Mouse (Mus musculus): ENCODE data around the gene Rnf168. TPM values are rescaled to one million over a fixed set of nuclear protein-coding genes. Genes with fewer than 3 reads are reported as not detected.

The Rnf168 gene
- polyA plus RNA-seq, 1 experiment from 2014 or later, result 17.6 TPM

DNA sequence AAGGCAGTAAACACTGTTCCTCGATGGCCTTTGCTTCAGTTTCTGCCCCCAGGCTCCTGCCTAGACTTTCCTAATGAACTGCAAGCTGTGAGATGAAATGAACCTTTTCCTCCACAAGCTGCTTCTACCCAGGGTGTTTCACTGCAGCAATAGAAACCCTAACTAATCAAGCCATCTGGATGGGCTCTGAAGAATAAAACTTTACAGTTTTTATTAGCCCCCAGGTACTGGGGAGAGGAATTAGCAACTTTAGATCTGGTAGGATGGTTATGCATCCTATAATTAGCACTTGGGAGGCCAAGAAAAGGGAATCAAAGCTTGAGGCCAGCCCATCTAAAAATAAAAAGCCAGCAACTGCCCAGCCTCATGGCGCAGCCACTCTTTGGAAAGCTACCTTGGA is 39.3 kb downstream of the Rnf168 start:
- peaks cover 3% of the 10 kb centered on the region; the same call in 1 of the 2 replicates for H3K9me3 ChIP-seq
- no peak overlapping the region for H3K9ac ChIP-seq
- peaks cover 9% of the 10 kb centered on the region for H3K4me1 ChIP-seq
- ATAC-seq (ENCODE audit: extremely low read depth, insufficient number of reproducible peaks, low FRiP score, low TSS enrichment), result no peak
- WGBS, result 62% methylated on average over 2 of the region's 2 CpGs
- no peaks in the 10 kb centered on the region for H3K27me3 ChIP-seq (replicated peaks)
- H3K27ac ChIP-seq (replicated peaks), result peak overlapping the region; percentile 42; the same call in 1 of the 2 replicates
- no peak overlapping the region for H3K4me3 ChIP-seq
- no peaks in the 10 kb centered on the region for H3K36me3 ChIP-seq
- H3K4me2 ChIP-seq, result no peak overlapping the region

DNA sequence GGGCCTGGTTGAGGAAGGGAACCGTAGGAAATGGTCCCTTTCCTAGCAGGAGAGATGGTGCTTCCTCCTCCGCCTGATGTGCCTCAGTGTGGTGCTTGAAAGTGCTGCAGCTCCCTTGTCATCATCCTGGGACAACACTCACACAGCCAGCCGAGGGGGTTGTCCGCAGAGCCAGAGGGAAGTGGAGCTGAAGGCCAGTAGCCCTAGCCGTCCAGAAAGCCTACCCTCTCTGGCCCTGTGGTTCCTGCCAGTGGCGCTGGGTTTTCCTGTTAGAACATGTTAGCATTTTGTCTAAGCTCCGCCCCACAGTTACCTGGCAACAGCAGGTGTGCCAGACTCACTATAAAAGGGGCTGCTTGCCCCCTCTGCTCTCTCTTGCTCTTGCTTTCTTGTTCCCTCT is 46.7 kb downstream of the Rnf168 start:
- Histone ChIP-seq H3K9me3 (peaks cover 3% of the 10 kb centered on the region; the same call in 1 of the 2 replicates), H3K4me3 (no peak overlapping the region)
- WGBS, result 18% methylated on average over 7 of the region's 7 CpGs

GRCm38 (mm10) chr16:32330876-32331670 is 53.8 kb downstream of the Rnf168 start:
- Histone ChIP-seq H3K9ac (peak overlapping the region; percentile 73), H3K4me2 (peak overlapping the region; percentile 71), H3K27me3 (replicated peaks) (no peaks in the 10 kb centered on the region), H3K36me3 (no peaks in the 10 kb centered on the region), H3K4me1 (peaks cover 26% of the 10 kb centered on the region), H3K27ac (replicated peaks) (peak overlapping the region; percentile 98), H3K9me3 (no peaks in the 10 kb centered on the region), H3K4me3 (peak overlapping the region; percentile 100)
- ATAC-seq (ENCODE audit: extremely low read depth, insufficient number of reproducible peaks, low FRiP score, low TSS enrichment), result no peak
- 49% methylated on average over 9 of the region's 9 CpGs for WGBS

More for the DNA sequence above, 46.7 kb downstream of the Rnf168 start:
- H3K9ac ChIP-seq, result no peak overlapping the region; the same call in 1 of the 2 replicates
- no peaks in the 10 kb centered on the region for H3K36me3 ChIP-seq
- H3K27ac ChIP-seq (replicated peaks), result no peak overlapping the region
- no peak for ATAC-seq (ENCODE audit: extremely low read depth, insufficient number of reproducible peaks, low FRiP score, low TSS enrichment)
- peaks cover 6% of the 10 kb centered on the region; the same call in 1 of the 2 replicates for H3K4me1 ChIP-seq
- H3K27me3 ChIP-seq (replicated peaks), result no peaks in the 10 kb centered on the region
- 0 out of 2 replicates have a peak overlapping the region, but pooled peaks have one; percentile 16 for H3K4me2 ChIP-seq

DNA sequence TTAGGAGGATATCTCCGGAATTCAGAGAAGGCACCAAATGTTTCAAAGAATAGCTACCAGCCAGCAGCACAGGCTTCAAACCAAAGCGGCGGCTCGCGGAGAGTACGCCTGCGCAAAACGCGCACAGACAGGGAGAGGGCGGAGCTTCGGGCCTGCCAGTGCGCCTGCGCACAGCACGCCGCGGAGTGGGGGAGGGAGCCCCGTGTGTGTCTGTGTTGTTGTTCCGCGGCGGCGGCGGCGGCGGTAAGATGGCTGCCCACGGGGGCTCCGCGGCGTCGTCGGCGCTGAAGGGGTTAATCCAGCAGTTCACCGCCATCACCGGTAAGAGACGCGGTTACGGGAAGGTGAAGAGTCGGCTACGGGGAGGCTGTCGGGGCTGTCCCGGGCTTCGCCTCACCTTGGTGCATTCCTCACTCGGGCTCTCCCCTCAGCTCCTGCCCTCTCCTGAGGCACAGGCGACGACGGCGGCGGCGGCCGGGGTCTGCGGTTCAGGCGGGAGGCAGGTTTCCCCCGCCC is 54.8 kb downstream of the Rnf168 start, which contains the start of gene Ubxn7:
Gene Ubxn7, plus strand, starts transcription at position 218 of the 516 bp plus-strand sequence.
- peak within 1 kb of the TSS; percentile 100 for H3K4me3 ChIP-seq
- peak within 1 kb of the TSS; percentile 99 for H3K9ac ChIP-seq
- H3K4me1 ChIP-seq, result peaks cover 36% of the 10 kb centered on the region
- no peaks in the 10 kb centered on the region for H3K9me3 ChIP-seq
- under 1% methylated on average over 52 of the region's 52 CpGs for WGBS
- H3K27me3 ChIP-seq (replicated peaks), result no peaks in the 10 kb centered on the region
- H3K36me3 ChIP-seq, result no peaks in the 10 kb centered on the region
- peak within 1 kb of the TSS; percentile 71 for H3K4me2 ChIP-seq
- peak within 1 kb of the TSS; percentile 98 for H3K27ac ChIP-seq (replicated peaks)
- peak; percentile 94 for ATAC-seq (ENCODE audit: extremely low read depth, insufficient number of reproducible peaks, low FRiP score, low TSS enrichment)

DNA sequence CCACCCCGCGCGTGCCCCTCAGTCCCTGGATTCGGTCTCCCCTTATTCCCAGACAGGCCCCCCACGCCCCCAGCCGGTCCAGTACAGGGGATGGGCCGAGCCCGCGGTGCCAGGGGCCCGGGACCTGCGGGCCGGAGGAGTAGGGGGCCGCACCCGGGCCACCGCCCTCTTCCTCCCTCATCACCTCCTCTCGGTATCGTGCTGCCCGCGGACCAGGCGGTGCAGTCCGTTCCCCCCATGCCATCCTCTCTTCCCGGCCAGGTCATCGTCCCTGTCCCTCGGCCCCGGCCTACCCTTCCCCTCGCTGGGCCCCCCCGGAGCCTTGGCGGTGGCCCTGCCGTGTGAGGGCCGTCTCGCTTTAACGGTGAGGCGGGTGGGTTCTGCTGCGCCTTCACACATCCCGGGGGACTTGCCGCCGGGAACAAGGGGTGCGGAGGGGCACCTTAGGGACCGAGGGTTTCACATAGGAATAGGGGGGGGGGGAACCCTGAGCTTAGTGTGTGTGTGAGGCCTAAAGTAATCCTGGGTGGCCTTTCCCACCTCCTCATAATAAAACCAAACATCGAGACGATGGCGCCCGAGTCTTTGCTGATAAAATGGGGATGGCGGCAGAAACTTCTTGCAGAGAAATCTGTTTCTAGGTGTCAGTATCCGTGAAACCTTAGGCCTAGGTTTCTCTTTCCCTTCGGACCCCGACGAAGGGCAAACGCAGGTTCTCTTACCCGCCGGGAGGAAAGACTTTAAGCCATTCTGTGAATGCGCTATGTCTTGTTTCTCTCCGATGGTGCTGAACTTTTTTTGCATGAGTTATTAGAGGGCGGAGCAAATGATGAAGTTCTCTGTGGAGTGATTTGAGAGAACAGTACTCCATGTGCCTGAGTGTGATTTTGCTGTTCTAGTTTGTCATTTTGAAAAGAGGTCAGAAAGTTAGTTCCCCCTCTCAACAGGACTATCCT is 55.6 kb downstream of the Rnf168 start:
- Histone ChIP-seq H3K9ac (peak overlapping the region; percentile 99), H3K27ac (replicated peaks) (peak overlapping the region; percentile 98), H3K36me3 (no peaks in the 10 kb centered on the region), H3K9me3 (no peaks in the 10 kb centered on the region), H3K4me2 (peak overlapping the region; percentile 71), H3K4me3 (peak overlapping the region; percentile 100), H3K27me3 (replicated peaks) (no peaks in the 10 kb centered on the region), H3K4me1 (peaks cover 38% of the 10 kb centered on the region)
- ATAC-seq (ENCODE audit: extremely low read depth, insufficient number of reproducible peaks, low FRiP score, low TSS enrichment), result peak; percentile 53
- under 1% methylated on average over 54 of the region's 54 CpGs for WGBS

DNA sequence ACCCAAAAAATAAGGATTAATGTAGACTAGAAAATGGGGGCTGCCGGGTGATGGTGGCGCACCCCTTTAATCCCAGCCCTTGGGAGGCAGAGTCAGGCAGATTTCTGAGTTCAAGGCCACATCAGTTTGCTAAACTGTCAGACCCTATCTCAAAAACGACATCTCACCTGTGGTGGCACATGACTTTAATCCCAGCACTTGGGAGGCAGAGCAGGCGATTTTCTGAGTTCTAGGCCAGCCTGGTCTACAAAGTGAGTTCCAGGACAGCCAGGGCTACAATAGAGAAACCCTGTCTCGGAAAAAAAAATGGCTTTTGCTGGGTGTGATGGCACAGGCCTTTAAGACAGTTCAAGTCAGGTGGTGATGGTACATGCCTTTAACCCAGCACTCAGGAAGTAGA is 57.9 kb downstream of the Rnf168 start:
- no peaks in the 10 kb centered on the region for H3K27me3 ChIP-seq (replicated peaks)
- H3K4me3 ChIP-seq, result no peak overlapping the region
- H3K9ac ChIP-seq, result no peak overlapping the region
- no peaks in the 10 kb centered on the region for H3K9me3 ChIP-seq
- peaks cover 45% of the 10 kb centered on the region for H3K4me1 ChIP-seq
- H3K27ac ChIP-seq (replicated peaks), result no peak overlapping the region
- no peaks in the 10 kb centered on the region for H3K36me3 ChIP-seq
- no peak overlapping the region for H3K4me2 ChIP-seq
- 88% methylated on average over 5 of the region's 5 CpGs for WGBS
- no peak for ATAC-seq (ENCODE audit: extremely low read depth, insufficient number of reproducible peaks, low FRiP score, low TSS enrichment)

DNA sequence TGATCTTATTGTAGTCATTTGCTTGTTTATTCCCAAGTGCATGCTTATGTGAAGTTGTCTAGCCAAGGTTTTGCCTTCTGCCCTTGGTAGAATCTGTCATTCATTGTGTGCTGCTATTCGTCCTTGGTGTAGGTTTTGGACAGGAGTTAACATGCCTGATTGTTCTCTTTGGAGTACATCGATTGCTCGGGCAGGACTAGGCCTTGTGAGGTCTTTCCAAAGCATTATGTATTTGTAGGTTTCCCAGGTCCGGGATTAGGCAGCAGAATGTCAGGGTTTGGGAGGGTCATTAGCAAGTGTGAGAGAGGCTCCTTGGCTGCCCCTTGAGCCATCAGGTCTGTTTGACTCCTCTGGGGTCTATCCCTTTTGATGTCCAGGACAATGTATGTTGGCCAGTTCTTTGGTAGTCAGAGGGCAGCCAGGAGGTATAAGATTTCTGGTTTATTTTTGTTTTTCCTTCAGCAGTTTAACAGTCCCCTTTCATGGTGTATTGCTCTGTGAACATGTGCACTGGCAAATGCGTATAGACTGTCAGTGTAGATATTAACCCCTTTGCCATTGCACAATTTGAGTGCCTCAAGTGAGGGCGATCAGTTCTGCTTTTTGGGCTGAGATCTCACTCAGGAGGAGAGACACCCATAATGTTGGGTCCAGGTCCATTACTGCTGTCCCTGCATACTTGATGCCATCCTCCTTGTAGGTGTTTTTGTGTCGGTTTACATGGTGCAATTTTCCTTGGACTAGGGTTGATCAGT is 58.9 kb downstream of the Rnf168 start:
- 58% methylated on average over 7 of the region's 7 CpGs for WGBS
- Histone ChIP-seq H3K27me3 (replicated peaks) (no peaks in the 10 kb centered on the region), H3K4me3 (no peak overlapping the region), H3K4me2 (no peak overlapping the region), H3K27ac (replicated peaks) (peak overlapping the region; percentile 13; the same call in 1 of the 2 replicates), H3K9me3 (no peaks in the 10 kb centered on the region), H3K36me3 (no peaks in the 10 kb centered on the region), H3K4me1 (peaks cover 49% of the 10 kb centered on the region), H3K9ac (no peak overlapping the region)
- ATAC-seq (ENCODE audit: extremely low read depth, insufficient number of reproducible peaks, low FRiP score, low TSS enrichment), result no peak

DNA sequence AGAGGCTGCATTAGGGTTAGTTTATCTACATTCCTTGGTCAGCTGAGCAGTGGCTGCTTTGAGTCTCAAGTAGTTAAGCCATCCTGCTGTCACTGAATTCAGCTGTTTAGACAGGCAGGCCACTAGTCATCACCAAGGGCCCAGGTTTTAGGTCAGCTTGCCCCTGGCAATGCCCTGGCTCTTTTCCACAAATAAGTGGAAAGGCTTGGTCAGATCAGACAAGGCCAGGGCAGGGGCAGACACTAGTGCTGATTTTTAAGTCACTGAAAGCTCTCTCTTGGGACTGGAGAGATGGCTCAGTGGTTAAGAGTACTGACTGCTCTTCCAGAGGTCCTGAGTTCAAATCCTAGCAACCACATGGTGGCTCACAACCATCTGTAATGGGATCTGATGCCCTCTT is 59.7 kb downstream of the Rnf168 start:
- Histone ChIP-seq H3K9ac (no peak overlapping the region), H3K4me3 (no peak overlapping the region), H3K4me2 (no peak overlapping the region), H3K27ac (replicated peaks) (no peak overlapping the region), H3K36me3 (0 out of 2 replicates have a peak, but pooled peaks cover 2% of the 10 kb centered on the region), H3K9me3 (no peaks in the 10 kb centered on the region), H3K4me1 (peaks cover 45% of the 10 kb centered on the region), H3K27me3 (replicated peaks) (no peaks in the 10 kb centered on the region)
- ATAC-seq (ENCODE audit: extremely low read depth, insufficient number of reproducible peaks, low FRiP score, low TSS enrichment), result no peak

DNA sequence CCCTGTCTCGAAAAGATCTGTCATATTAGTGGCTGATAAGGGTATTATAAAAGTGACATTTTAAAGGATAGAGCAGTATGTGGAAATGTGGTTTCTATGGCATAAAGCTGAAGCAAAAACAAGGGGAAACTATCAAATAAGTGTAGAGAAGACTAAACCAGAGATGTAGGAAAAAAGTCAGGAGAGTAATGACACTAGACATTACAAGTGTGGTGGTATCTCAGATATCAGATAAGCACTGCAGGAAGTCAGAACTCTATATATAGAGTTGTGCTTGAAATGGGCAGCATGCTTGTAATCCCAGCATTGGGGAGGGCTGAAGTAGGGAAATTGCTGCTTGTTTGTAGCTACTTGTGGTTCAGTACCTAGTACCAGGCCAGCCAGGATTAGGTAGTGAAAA is 63.2 kb downstream of the Rnf168 start:
- no peak for ATAC-seq (ENCODE audit: extremely low read depth, insufficient number of reproducible peaks, low FRiP score, low TSS enrichment)
- no peak overlapping the region for H3K4me3 ChIP-seq
- WGBS, result 54% methylated on average over 1 of the region's 1 CpGs
- H3K9me3 ChIP-seq, result no peaks in the 10 kb centered on the region
- H3K9ac ChIP-seq, result no peak overlapping the region
- peaks cover 35% of the 10 kb centered on the region for H3K4me1 ChIP-seq
- H3K27me3 ChIP-seq (replicated peaks), result no peaks in the 10 kb centered on the region
- H3K4me2 ChIP-seq, result no peak overlapping the region
- H3K27ac ChIP-seq (replicated peaks), result peak overlapping the region; percentile 8; the same call in 1 of the 2 replicates
- H3K36me3 ChIP-seq, result 0 out of 2 replicates have a peak, but pooled peaks cover 2% of the 10 kb centered on the region

- H3K4me1 ChIP-seq, result peaks cover 13% of the 10 kb centered on the region
- no peak overlapping the region for H3K4me3 ChIP-seq
- H3K36me3 ChIP-seq, result 0 out of 2 replicates have a peak, but pooled peaks cover 2% of the 10 kb centered on the region
- H3K27ac ChIP-seq (replicated peaks), result 0 out of 2 replicates have a peak overlapping the region, but pooled peaks have one; percentile 2
- H3K9ac ChIP-seq, result no peak overlapping the region
- no peaks in the 10 kb centered on the region for H3K9me3 ChIP-seq
- no peak for ATAC-seq (ENCODE audit: extremely low read depth, insufficient number of reproducible peaks, low FRiP score, low TSS enrichment)
- H3K4me2 ChIP-seq, result no peak overlapping the region
- H3K27me3 ChIP-seq (replicated peaks), result no peaks in the 10 kb centered on the region
Observed at GRCm38 (mm10) chr16:32345521-32345920, 68.3 kb downstream of the Rnf168 start.

Measured in heart, embryonic 13.5 days (tissue).